Comparison of ENCODE assay signal across 13 mouse cellular contexts in the genomic region with DNA sequence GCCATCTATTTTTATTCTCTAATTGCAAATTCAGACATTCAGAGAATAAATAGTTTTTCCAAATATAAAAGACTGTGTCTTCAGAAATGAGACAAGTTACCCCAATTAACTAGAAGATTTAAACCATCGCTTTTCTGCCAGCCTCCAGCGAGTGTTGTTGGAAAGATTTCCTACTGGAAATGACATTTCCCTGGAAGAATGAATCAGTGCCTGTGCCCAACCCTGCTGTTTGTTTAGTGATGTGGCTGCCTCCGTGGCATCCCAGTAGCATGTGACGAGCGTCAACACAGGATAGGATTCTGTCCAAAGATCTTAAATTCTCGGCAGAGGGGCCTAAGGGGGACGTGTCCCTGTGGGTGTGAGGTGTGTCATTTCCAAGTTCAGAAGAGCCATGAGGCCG.
"Had no signal": no experiment of that assay in that cellular context is flagged by ENCODE, and none has a peak within 500 bp of the region (broad histone marks: within the 10 kb centered on the region; RNA-seq: fewer than 3 reads in every experiment).

No protein-coding gene starts in this region.

- H3K4me2 ChIP-seq: liver, embryonic 11.5 days; liver, embryonic 15.5 days; midbrain, embryonic 13.5 days had no signal

- DNase-seq: kidney, adult 11 months; kidney, postnatal 10 days; kidney, postnatal 4 days; lung, adult 2 months; lung, postnatal 36 days; thymus, adult 18-20 months; thymus, postnatal 25 days had no signal

- H3K4me3 ChIP-seq: layer of hippocampus, adult 2 months; limb, embryonic 10.5 days; liver, embryonic 15.5 days; midbrain, embryonic 13.5 days had no signal

- H3K27me3 ChIP-seq: liver, embryonic 15.5 days; midbrain, embryonic 13.5 days had no signal

- H3K9me3 ChIP-seq: limb, embryonic 10.5 days; liver, embryonic 15.5 days; midbrain, embryonic 13.5 days had no signal

- H3K27ac ChIP-seq: layer of hippocampus, adult 2 months; limb, embryonic 10.5 days; liver, embryonic 15.5 days; midbrain, embryonic 13.5 days; stomach, postnatal 0 days had no signal

- H3K9ac ChIP-seq: liver, embryonic 15.5 days; midbrain, embryonic 13.5 days had no signal

- H3K4me1 ChIP-seq: limb, embryonic 10.5 days; liver, embryonic 15.5 days; midbrain, embryonic 13.5 days had no signal

- ATAC-seq: midbrain, embryonic 13.5 days had no signal
